Mouse (Mus musculus): ENCODE data around the gene Tcf7l1. TPM values are rescaled to one million over a fixed set of nuclear protein-coding genes. Genes with fewer than 3 reads are reported as not detected.

The Tcf7l1 gene
- polyA plus RNA-seq, 1 experiment, result 6.0 TPM

DNA sequence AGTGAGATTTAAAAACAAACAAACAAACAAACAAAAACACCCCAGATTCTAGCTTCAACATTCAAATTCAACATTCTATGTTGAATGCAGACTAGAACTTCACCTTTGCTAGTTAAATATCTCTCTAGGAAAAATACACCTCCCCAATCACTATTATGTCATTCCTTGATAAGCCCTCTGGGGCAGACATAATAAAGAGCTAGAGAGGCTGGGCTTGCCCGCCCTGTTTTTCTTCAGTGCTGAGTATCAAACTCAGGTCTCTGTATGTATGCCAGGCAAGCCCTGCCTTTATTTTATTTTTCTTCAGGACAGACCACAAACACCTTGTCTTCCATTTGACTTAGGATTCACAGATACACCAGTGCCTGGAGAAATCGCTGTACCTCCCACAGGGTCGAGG is 14.8 kb downstream of the Tcf7l1 start:
- no peaks in the 10 kb centered on the region for H3K4me1 ChIP-seq (replicated peaks; ENCODE audit: control insufficient read depth, insufficient read depth, low read length)

DNA sequence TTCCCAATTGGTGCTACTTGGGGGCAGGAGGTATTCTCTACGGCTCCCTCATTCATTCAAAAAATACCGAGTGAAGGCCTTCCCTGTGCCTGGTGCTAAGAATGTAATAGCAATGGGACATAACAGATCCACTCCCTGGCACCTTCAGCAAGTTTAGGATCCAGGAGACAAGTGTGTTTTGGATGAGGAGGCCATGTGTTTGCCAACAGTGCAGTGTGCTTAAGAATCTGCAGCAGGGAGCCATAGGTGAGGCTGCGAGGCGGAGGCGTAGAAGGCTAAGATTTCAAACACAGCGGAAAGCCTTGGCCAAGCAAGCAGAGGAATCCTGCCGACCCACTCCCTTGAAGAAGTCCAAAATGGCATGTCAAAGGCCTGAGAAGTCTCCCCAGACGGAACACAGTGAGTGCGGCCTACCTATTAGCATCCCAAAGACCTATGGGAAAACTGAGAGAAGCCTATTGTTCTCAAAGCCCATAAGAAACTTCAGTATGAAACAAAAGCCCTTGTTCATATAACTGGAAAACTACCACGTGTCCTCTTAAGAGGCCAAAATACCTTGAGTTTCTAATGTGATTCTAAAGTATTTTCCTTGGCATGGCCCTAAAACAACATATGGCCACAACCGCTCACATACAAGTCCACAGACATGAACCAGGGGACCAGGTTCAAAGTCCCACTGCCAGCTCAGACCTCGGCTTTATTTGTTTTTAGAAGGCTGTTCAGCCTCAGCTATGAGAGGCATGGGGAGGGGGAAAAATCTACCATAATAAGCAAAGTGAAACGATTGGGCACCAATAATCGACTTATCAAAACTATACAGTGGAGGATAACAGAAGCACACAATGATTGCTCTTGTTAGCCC is 18.9 kb downstream of the Tcf7l1 start:
- WGBS, result 96% methylated on average over 14 of the region's 14 CpGs
- TF ChIP-seq POLR2A (IDR thresholded peaks at IDR 0.05; ENCODE audit: control insufficient read depth, extremely low read depth, insufficient read depth, low read length, poor library complexity) (no peak), CTCF (IDR thresholded peaks at IDR 0.05; ENCODE audit: borderline replicate concordance, control insufficient read depth, extremely low read depth, insufficient read depth, low read length, poor library complexity) (no peak)
- Histone ChIP-seq H3K4me3 (ENCODE audit: control insufficient read depth, insufficient read depth, low read length) (no peak overlapping the region), H3K27me3 (ENCODE audit: control insufficient read depth, insufficient read depth, low read length) (no peaks in the 10 kb centered on the region), H3K4me1 (replicated peaks; ENCODE audit: control insufficient read depth, insufficient read depth, low read length) (no peaks in the 10 kb centered on the region), H3K27ac (ENCODE audit: control insufficient read depth, insufficient read depth, low read length) (no peak overlapping the region), H3K36me3 (ENCODE audit: control insufficient read depth, insufficient read depth, low read length) (no peaks in the 10 kb centered on the region)
- DNase-seq, result no peak

More for the DNA sequence above, 14.8 kb downstream of the Tcf7l1 start:
- WGBS, result 87% methylated on average over 3 of the region's 3 CpGs
- no peaks in the 10 kb centered on the region for H3K36me3 ChIP-seq (ENCODE audit: control insufficient read depth, insufficient read depth, low read length)
- no peak overlapping the region for H3K4me3 ChIP-seq (ENCODE audit: control insufficient read depth, insufficient read depth, low read length)
- no peaks in the 10 kb centered on the region for H3K27me3 ChIP-seq (ENCODE audit: control insufficient read depth, insufficient read depth, low read length)
- TF ChIP-seq CTCF (IDR thresholded peaks at IDR 0.05; ENCODE audit: borderline replicate concordance, control insufficient read depth, extremely low read depth, insufficient read depth, low read length, poor library complexity), result no peak
- TF ChIP-seq POLR2A (IDR thresholded peaks at IDR 0.05; ENCODE audit: control insufficient read depth, extremely low read depth, insufficient read depth, low read length, poor library complexity), result no peak
- H3K27ac ChIP-seq (ENCODE audit: control insufficient read depth, insufficient read depth, low read length), result no peak overlapping the region
- no peak for DNase-seq

DNA sequence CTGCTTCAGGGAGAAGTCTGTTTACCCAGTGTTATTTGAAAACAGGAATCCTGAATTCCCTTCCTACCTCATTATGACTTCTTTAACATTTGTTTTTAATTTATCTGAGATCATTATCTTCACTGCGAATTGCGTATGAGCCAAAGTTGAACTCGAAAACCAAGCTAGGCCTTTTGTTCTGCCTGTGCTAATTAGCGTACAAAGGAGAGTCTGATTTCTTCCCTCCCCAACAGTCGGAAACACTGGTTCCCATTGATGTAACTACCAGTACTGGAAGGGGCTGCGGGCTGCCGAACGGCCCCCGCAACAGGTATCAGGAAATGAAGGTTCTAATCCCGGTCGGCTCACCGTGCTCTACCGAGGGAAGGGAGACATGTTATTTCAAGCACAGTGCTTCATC is 19.7 kb downstream of the Tcf7l1 start:
- Histone ChIP-seq H3K36me3 (ENCODE audit: control insufficient read depth, insufficient read depth, low read length) (no peaks in the 10 kb centered on the region), H3K4me3 (ENCODE audit: control insufficient read depth, insufficient read depth, low read length) (no peak overlapping the region), H3K27ac (ENCODE audit: control insufficient read depth, insufficient read depth, low read length) (no peak overlapping the region), H3K27me3 (ENCODE audit: control insufficient read depth, insufficient read depth, low read length) (no peaks in the 10 kb centered on the region), H3K4me1 (replicated peaks; ENCODE audit: control insufficient read depth, insufficient read depth, low read length) (no peaks in the 10 kb centered on the region)
- 99% methylated on average over 13 of the region's 13 CpGs for WGBS
- no peak for DNase-seq
- TF ChIP-seq CTCF (IDR thresholded peaks at IDR 0.05; ENCODE audit: borderline replicate concordance, control insufficient read depth, extremely low read depth, insufficient read depth, low read length, poor library complexity) (no peak), POLR2A (IDR thresholded peaks at IDR 0.05; ENCODE audit: control insufficient read depth, extremely low read depth, insufficient read depth, low read length, poor library complexity) (no peak)

DNA sequence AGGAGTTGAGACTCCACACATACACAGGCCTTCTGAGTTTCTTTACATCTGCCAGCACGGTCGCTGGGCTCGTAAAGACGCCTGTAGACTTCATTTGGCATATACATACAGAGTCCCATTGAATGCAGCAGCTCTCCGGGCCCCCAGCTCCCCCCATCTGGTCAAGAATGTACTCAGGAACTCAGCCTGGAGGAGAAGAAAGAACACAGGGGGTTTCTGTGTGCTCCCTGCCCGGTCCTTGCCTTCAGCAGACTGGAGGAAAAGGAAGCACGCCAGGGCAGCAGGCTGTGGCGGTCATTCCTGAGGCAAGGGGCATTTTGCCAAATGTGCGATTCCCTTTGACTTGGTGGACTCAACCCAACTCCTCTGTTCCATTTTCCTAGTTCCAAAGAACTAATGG is 20.2 kb downstream of the Tcf7l1 start:
- Histone ChIP-seq H3K4me3 (ENCODE audit: control insufficient read depth, insufficient read depth, low read length) (no peak overlapping the region), H3K27ac (ENCODE audit: control insufficient read depth, insufficient read depth, low read length) (no peak overlapping the region), H3K4me1 (replicated peaks; ENCODE audit: control insufficient read depth, insufficient read depth, low read length) (no peaks in the 10 kb centered on the region), H3K36me3 (ENCODE audit: control insufficient read depth, insufficient read depth, low read length) (no peaks in the 10 kb centered on the region), H3K27me3 (ENCODE audit: control insufficient read depth, insufficient read depth, low read length) (no peaks in the 10 kb centered on the region)
- no peak for DNase-seq
- TF ChIP-seq CTCF (IDR thresholded peaks at IDR 0.05; ENCODE audit: borderline replicate concordance, control insufficient read depth, extremely low read depth, insufficient read depth, low read length, poor library complexity) (no peak), POLR2A (IDR thresholded peaks at IDR 0.05; ENCODE audit: control insufficient read depth, extremely low read depth, insufficient read depth, low read length, poor library complexity) (no peak)
- WGBS, result 90% methylated on average over 9 of the region's 9 CpGs

DNA sequence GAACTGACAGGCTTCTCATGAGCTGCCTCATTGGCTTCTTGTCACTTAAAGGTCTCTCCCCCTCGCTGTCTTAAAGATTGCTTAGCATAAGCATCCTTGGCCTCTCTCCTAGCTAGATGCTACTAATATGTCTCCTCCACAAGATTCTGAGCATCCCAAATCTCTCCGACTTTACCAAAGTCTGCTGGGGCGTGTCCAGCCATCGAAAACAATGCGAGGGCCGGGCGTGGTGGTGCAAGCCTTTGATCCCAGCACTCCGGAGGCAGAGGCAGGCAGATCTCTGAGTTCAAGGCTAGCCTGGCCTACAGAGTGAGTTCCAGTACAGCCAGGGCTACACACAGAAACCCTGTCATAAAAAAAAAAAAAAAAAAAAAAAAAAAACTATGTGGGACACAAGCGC is 21.0 kb downstream of the Tcf7l1 start:
- Histone ChIP-seq H3K4me1 (replicated peaks; ENCODE audit: control insufficient read depth, insufficient read depth, low read length) (no peaks in the 10 kb centered on the region), H3K27ac (ENCODE audit: control insufficient read depth, insufficient read depth, low read length) (no peak overlapping the region), H3K4me3 (ENCODE audit: control insufficient read depth, insufficient read depth, low read length) (no peak overlapping the region), H3K36me3 (ENCODE audit: control insufficient read depth, insufficient read depth, low read length) (no peaks in the 10 kb centered on the region), H3K27me3 (ENCODE audit: control insufficient read depth, insufficient read depth, low read length) (no peaks in the 10 kb centered on the region)
- TF ChIP-seq CTCF (IDR thresholded peaks at IDR 0.05; ENCODE audit: borderline replicate concordance, control insufficient read depth, extremely low read depth, insufficient read depth, low read length, poor library complexity) (no peak), POLR2A (IDR thresholded peaks at IDR 0.05; ENCODE audit: control insufficient read depth, extremely low read depth, insufficient read depth, low read length, poor library complexity) (no peak)
- 96% methylated on average over 9 of the region's 9 CpGs for WGBS
- no peak for DNase-seq

DNA sequence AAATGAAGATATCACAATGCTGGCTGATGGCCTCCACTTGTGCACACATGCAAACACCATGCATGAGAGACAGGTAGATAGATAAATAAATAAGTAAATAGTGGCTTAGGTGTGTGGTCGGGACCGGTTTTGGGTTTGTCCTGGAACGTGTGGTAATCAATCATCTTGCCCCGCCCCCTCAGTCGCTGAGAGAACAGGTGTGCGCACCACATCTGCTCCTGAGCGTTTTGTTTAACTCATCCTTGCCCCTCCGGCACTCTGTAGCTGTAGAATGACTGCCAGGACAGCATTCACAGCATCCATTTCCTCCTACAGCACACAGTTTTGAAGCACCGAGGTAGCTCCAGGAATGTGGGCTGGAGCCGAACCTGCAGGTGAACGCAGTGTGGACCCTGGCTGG is 25.4 kb downstream of the Tcf7l1 start:
- WGBS, result 85% methylated on average over 11 of the region's 11 CpGs
- no peak overlapping the region for H3K27ac ChIP-seq (ENCODE audit: control insufficient read depth, insufficient read depth, low read length)

More for the DNA sequence above, 25.4 kb downstream of the Tcf7l1 start:
- Histone ChIP-seq H3K4me1 (replicated peaks; ENCODE audit: control insufficient read depth, insufficient read depth, low read length) (no peaks in the 10 kb centered on the region), H3K36me3 (ENCODE audit: control insufficient read depth, insufficient read depth, low read length) (no peaks in the 10 kb centered on the region), H3K27me3 (ENCODE audit: control insufficient read depth, insufficient read depth, low read length) (no peaks in the 10 kb centered on the region), H3K4me3 (ENCODE audit: control insufficient read depth, insufficient read depth, low read length) (no peak overlapping the region)
- TF ChIP-seq CTCF (IDR thresholded peaks at IDR 0.05; ENCODE audit: borderline replicate concordance, control insufficient read depth, extremely low read depth, insufficient read depth, low read length, poor library complexity) (no peak), POLR2A (IDR thresholded peaks at IDR 0.05; ENCODE audit: control insufficient read depth, extremely low read depth, insufficient read depth, low read length, poor library complexity) (no peak)
- no peak for DNase-seq

Measured in thymus, adult 2 months (tissue).